Mouse (Mus musculus): ENCODE results near the gene 4930556J24Rik. TPM values are rescaled to one million over a fixed set of nuclear protein-coding genes. Genes with fewer than 3 reads are reported as not detected.

4930556J24Rik gene
- polyA plus RNA-seq, 1 experiment from 2014 or later, result 0.16 TPM

GRCm38 (mm10) chr11:3931511-3932211, 44.9 kb downstream of the 4930556J24Rik start, which contains the start of gene Tcn2:
Gene Tcn2 (minus strand): TSS chr11:3932159.
- H3K4me1 ChIP-seq (replicated peaks; ENCODE audit: control insufficient read depth, insufficient read depth, low read length), result no peaks in the 10 kb centered on the region
- ATAC-seq, result peak; percentile 83
- no peaks in the 10 kb centered on the region for H3K9me3 ChIP-seq (ENCODE audit: control insufficient read depth)
- WGBS, result under 1% methylated on average over 17 of the region's 26 CpGs
- peak within 1 kb of the TSS; percentile 64; the same call in 1 of the 2 replicates for H3K27ac ChIP-seq (ENCODE audit: low read depth, low read length)
- no peak for TF ChIP-seq CTCF (IDR thresholded peaks at IDR 0.05; ENCODE audit: low read depth)
- H3K4me2 ChIP-seq (replicated peaks; ENCODE audit: low read depth), result peak within 1 kb of the TSS; percentile 81
- peak within 1 kb of the TSS; percentile 58 for H3K4me3 ChIP-seq (ENCODE audit: low read depth, low read length)
- peak within 1 kb of the TSS; percentile 55 for H3K9ac ChIP-seq (ENCODE audit: low read depth, low read length)
- H3K27me3 ChIP-seq (replicated peaks; ENCODE audit: control insufficient read depth, insufficient read depth, low read length), result no peaks in the 10 kb centered on the region
- H3K36me3 ChIP-seq (ENCODE audit: control insufficient read depth, insufficient read depth), result peaks cover 13% of the 10 kb centered on the region

DNA sequence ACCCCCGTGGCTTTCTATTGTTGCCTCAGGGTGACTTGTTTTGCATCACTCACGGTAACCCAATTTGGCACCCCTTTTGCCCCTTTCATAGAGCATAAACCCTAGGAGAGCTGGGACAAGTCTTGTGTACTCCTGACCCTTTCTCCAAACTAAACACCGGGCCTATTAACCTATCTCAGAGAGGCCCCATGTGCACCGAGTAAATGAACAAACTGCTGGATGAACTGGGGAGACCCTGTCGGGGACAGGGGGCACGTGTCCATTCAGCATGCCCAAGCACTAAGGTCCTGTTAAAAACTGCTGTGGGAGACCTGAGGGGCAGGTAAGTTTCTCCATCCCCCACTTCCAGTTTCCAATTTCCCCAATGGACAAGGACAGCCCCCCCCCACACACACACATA, 45.6 kb downstream of the 4930556J24Rik start:
- H3K36me3 ChIP-seq (ENCODE audit: control insufficient read depth, insufficient read depth), result peaks cover 19% of the 10 kb centered on the region
- peak overlapping the region; percentile 81 for H3K4me2 ChIP-seq (replicated peaks; ENCODE audit: low read depth)
- H3K9ac ChIP-seq (ENCODE audit: low read depth, low read length), result 0 out of 2 replicates have a peak overlapping the region, but pooled peaks have one; percentile 55
- no peaks in the 10 kb centered on the region for H3K4me1 ChIP-seq (replicated peaks; ENCODE audit: control insufficient read depth, insufficient read depth, low read length)
- no peak for TF ChIP-seq CTCF (IDR thresholded peaks at IDR 0.05; ENCODE audit: low read depth)
- ATAC-seq, result no peak
- peak overlapping the region; percentile 58 for H3K4me3 ChIP-seq (ENCODE audit: low read depth, low read length)
- H3K27me3 ChIP-seq (replicated peaks; ENCODE audit: control insufficient read depth, insufficient read depth, low read length), result no peaks in the 10 kb centered on the region
- H3K27ac ChIP-seq (ENCODE audit: low read depth, low read length), result no peak overlapping the region
- WGBS, result 37% methylated on average over 6 of the region's 6 CpGs
- H3K9me3 ChIP-seq (ENCODE audit: control insufficient read depth), result no peaks in the 10 kb centered on the region

- ATAC-seq, result no peak
- WGBS, result 57% methylated on average over 4 of the region's 4 CpGs
Observed at GRCm38 (mm10) chr11:3930019-3930418, 46.6 kb downstream of the 4930556J24Rik start.

GRCm38 (mm10) chr11:3925916-3926315, 50.7 kb downstream of the 4930556J24Rik start:
- ATAC-seq, result no peak
- TF ChIP-seq CTCF (IDR thresholded peaks at IDR 0.05; ENCODE audit: low read depth), result no peak
- Histone ChIP-seq H3K9ac (ENCODE audit: low read depth, low read length) (no peak overlapping the region), H3K4me3 (ENCODE audit: low read depth, low read length) (no peak overlapping the region), H3K27me3 (replicated peaks; ENCODE audit: control insufficient read depth, insufficient read depth, low read length) (no peaks in the 10 kb centered on the region), H3K9me3 (ENCODE audit: control insufficient read depth) (no peaks in the 10 kb centered on the region), H3K36me3 (ENCODE audit: control insufficient read depth, insufficient read depth) (peaks cover 64% of the 10 kb centered on the region), H3K4me1 (replicated peaks; ENCODE audit: control insufficient read depth, insufficient read depth, low read length) (no peaks in the 10 kb centered on the region), H3K4me2 (replicated peaks; ENCODE audit: low read depth) (no peak overlapping the region), H3K27ac (ENCODE audit: low read depth, low read length) (no peak overlapping the region)
- WGBS, result 93% methylated on average over 10 of the region's 10 CpGs

More at GRCm38 (mm10) chr11:3930019-3930418, 46.6 kb downstream of the 4930556J24Rik start:
- no peak for TF ChIP-seq CTCF (IDR thresholded peaks at IDR 0.05; ENCODE audit: low read depth)
- H3K4me1 ChIP-seq (replicated peaks; ENCODE audit: control insufficient read depth, insufficient read depth, low read length), result no peaks in the 10 kb centered on the region
- H3K4me2 ChIP-seq (replicated peaks; ENCODE audit: low read depth), result peak overlapping the region; percentile 81
- H3K27ac ChIP-seq (ENCODE audit: low read depth, low read length), result no peak overlapping the region
- no peak overlapping the region for H3K4me3 ChIP-seq (ENCODE audit: low read depth, low read length)
- peaks cover 27% of the 10 kb centered on the region for H3K36me3 ChIP-seq (ENCODE audit: control insufficient read depth, insufficient read depth)
- H3K27me3 ChIP-seq (replicated peaks; ENCODE audit: control insufficient read depth, insufficient read depth, low read length), result no peaks in the 10 kb centered on the region
- H3K9ac ChIP-seq (ENCODE audit: low read depth, low read length), result no peak overlapping the region
- H3K9me3 ChIP-seq (ENCODE audit: control insufficient read depth), result no peaks in the 10 kb centered on the region

- Histone ChIP-seq H3K9me3 (ENCODE audit: control insufficient read depth) (no peaks in the 10 kb centered on the region), H3K27me3 (replicated peaks; ENCODE audit: control insufficient read depth, insufficient read depth, low read length) (no peaks in the 10 kb centered on the region), H3K9ac (ENCODE audit: low read depth, low read length) (no peak overlapping the region), H3K4me1 (replicated peaks; ENCODE audit: control insufficient read depth, insufficient read depth, low read length) (no peaks in the 10 kb centered on the region), H3K4me3 (ENCODE audit: low read depth, low read length) (no peak overlapping the region), H3K27ac (ENCODE audit: low read depth, low read length) (no peak overlapping the region), H3K4me2 (replicated peaks; ENCODE audit: low read depth) (no peak overlapping the region), H3K36me3 (ENCODE audit: control insufficient read depth, insufficient read depth) (peaks cover 72% of the 10 kb centered on the region)
- ATAC-seq, result no peak
- no peak for TF ChIP-seq CTCF (IDR thresholded peaks at IDR 0.05; ENCODE audit: low read depth)
- WGBS, result 98% methylated on average over 6 of the region's 6 CpGs
Observed at GRCm38 (mm10) chr11:3922731-3923130, 53.8 kb downstream of the 4930556J24Rik start.

GRCm38 (mm10) chr11:3922115-3922514, 54.5 kb downstream of the 4930556J24Rik start:
- H3K36me3 ChIP-seq (ENCODE audit: control insufficient read depth, insufficient read depth), result peaks cover 72% of the 10 kb centered on the region
- no peaks in the 10 kb centered on the region for H3K27me3 ChIP-seq (replicated peaks; ENCODE audit: control insufficient read depth, insufficient read depth, low read length)
- H3K4me2 ChIP-seq (replicated peaks; ENCODE audit: low read depth), result no peak overlapping the region
- H3K9me3 ChIP-seq (ENCODE audit: control insufficient read depth), result no peaks in the 10 kb centered on the region
- H3K4me3 ChIP-seq (ENCODE audit: low read depth, low read length), result no peak overlapping the region
- H3K4me1 ChIP-seq (replicated peaks; ENCODE audit: control insufficient read depth, insufficient read depth, low read length), result no peaks in the 10 kb centered on the region
- 97% methylated on average over 9 of the region's 9 CpGs for WGBS
- no peak overlapping the region for H3K27ac ChIP-seq (ENCODE audit: low read depth, low read length)
- no peak for TF ChIP-seq CTCF (IDR thresholded peaks at IDR 0.05; ENCODE audit: low read depth)
- no peak overlapping the region for H3K9ac ChIP-seq (ENCODE audit: low read depth, low read length)
- ATAC-seq, result no peak
